Mouse (Mus musculus): ENCODE measurements at regions not wholly inside any gene's neighbourhood (a gene's known extent, or its start where the extent isn't known, plus 50 kb on each side); places are given as distances from the start of the nearest gene placed in this dataset.
"Not testable (repeated sequence)": the region's sequence is repeated elsewhere in the genome, so short reads cannot be mapped to it uniquely, and the experiment has no call there.

- no peak overlapping the region for H3K27ac ChIP-seq
- no peaks in the 10 kb centered on the region for H3K4me1 ChIP-seq (replicated peaks; ENCODE audit: control insufficient read depth in 2 of 2, insufficient read depth in 2 of 2, low read length in 1 of 2)
- H3K4me2 ChIP-seq (ENCODE audit: low read depth), result no peak overlapping the region
- H3K9me3 ChIP-seq (ENCODE audit: control insufficient read depth, low read length), result peaks cover 2% of the 10 kb centered on the region
- WGBS (ENCODE audit: insufficient replicate concordance), result 43% methylated on average over 4 of the region's 4 CpGs
- ATAC-seq (ENCODE audit: insufficient read depth) (no peak), DNase-seq (ENCODE audit: low read depth in 3 of 3, low spot score in 3 of 3) (no peak)
- H3K9ac ChIP-seq (replicated peaks), result no peak overlapping the region
- no peaks in the 10 kb centered on the region for H3K27me3 ChIP-seq (ENCODE audit: control insufficient read depth, insufficient read depth, low read length)
- no peak overlapping the region for H3K4me3 ChIP-seq (ENCODE audit: insufficient read depth in 1 of 2, low read depth in 2 of 2, low read length in 2 of 2)
- no peak for TF ChIP-seq CTCF (IDR thresholded peaks at IDR 0.05; ENCODE audit: low read depth)
- no peak for TF ChIP-seq EP300 (IDR thresholded peaks at IDR 0.05; ENCODE audit: low read depth)
- H3K36me3 ChIP-seq (replicated peaks; ENCODE audit: control insufficient read depth, insufficient read depth, low read depth), result no peaks in the 10 kb centered on the region
These were observed 105.5 kb upstream of the Ubl3 start for GRCm38 (mm10) chr5:148657936-148658640.

GRCm38 (mm10) chr5:148652525-148653243 lies 100.1 kb upstream of the Ubl3 start:
- Histone ChIP-seq H3K36me3 (replicated peaks; ENCODE audit: control insufficient read depth, insufficient read depth, low read depth) (no peaks in the 10 kb centered on the region), H3K4me2 (ENCODE audit: low read depth) (no peak overlapping the region), H3K9ac (replicated peaks) (no peak overlapping the region), H3K27me3 (ENCODE audit: control insufficient read depth, insufficient read depth, low read length) (no peaks in the 10 kb centered on the region), H3K4me1 (replicated peaks; ENCODE audit: control insufficient read depth in 2 of 2, insufficient read depth in 2 of 2, low read length in 1 of 2) (no peaks in the 10 kb centered on the region), H3K4me3 (ENCODE audit: insufficient read depth in 1 of 2, low read depth in 2 of 2, low read length in 2 of 2) (no peak overlapping the region), H3K27ac (no peak overlapping the region), H3K9me3 (ENCODE audit: control insufficient read depth, low read length) (no peaks in the 10 kb centered on the region)
- WGBS (ENCODE audit: insufficient replicate concordance), result 26% methylated on average over 7 of the region's 7 CpGs
- TF ChIP-seq CTCF (IDR thresholded peaks at IDR 0.05; ENCODE audit: low read depth), result no peak
- TF ChIP-seq EP300 (IDR thresholded peaks at IDR 0.05; ENCODE audit: low read depth), result no peak
- no peak for ATAC-seq (ENCODE audit: insufficient read depth)
- peak in 1 of 3 experiments; percentile 19 for DNase-seq (ENCODE audit: low read depth in 3 of 3, low spot score in 3 of 3)

- TF ChIP-seq CTCF (IDR thresholded peaks at IDR 0.05; ENCODE audit: low read depth) (no peak), EP300 (IDR thresholded peaks at IDR 0.05; ENCODE audit: low read depth) (no peak)
- Histone ChIP-seq H3K9ac (replicated peaks) (no peak overlapping the region), H3K9me3 (ENCODE audit: control insufficient read depth, low read length) (no peaks in the 10 kb centered on the region), H3K4me1 (replicated peaks; ENCODE audit: control insufficient read depth in 2 of 2, insufficient read depth in 2 of 2, low read length in 1 of 2) (no peaks in the 10 kb centered on the region), H3K36me3 (replicated peaks; ENCODE audit: control insufficient read depth, insufficient read depth, low read depth) (no peaks in the 10 kb centered on the region), H3K4me3 (ENCODE audit: insufficient read depth in 1 of 2, low read depth in 2 of 2, low read length in 2 of 2) (no peak overlapping the region), H3K4me2 (ENCODE audit: low read depth) (no peak overlapping the region), H3K27me3 (ENCODE audit: control insufficient read depth, insufficient read depth, low read length) (no peaks in the 10 kb centered on the region), H3K27ac (no peak overlapping the region)
- ATAC-seq (ENCODE audit: insufficient read depth), result no peak
- no peak for DNase-seq (ENCODE audit: low read depth in 3 of 3, low spot score in 3 of 3)
- 53% methylated on average over 4 of the region's 4 CpGs for WGBS (ENCODE audit: insufficient replicate concordance)
These were observed 99.1 kb upstream of the Ubl3 start for GRCm38 (mm10) chr5:148651736-148652135.

- not testable (repeated sequence) for H3K27ac ChIP-seq; H3K27me3 ChIP-seq (ENCODE audit: control insufficient read depth, insufficient read depth, low read length); H3K9ac ChIP-seq (replicated peaks); H3K4me2 ChIP-seq (ENCODE audit: low read depth); ATAC-seq (ENCODE audit: insufficient read depth); DNase-seq (ENCODE audit: low read depth in 3 of 3, low spot score in 3 of 3); H3K4me3 ChIP-seq (ENCODE audit: insufficient read depth in 1 of 2, low read depth in 2 of 2, low read length in 2 of 2); H3K9me3 ChIP-seq (ENCODE audit: control insufficient read depth, low read length); H3K4me1 ChIP-seq (replicated peaks; ENCODE audit: control insufficient read depth in 2 of 2, insufficient read depth in 2 of 2, low read length in 1 of 2); H3K36me3 ChIP-seq (replicated peaks; ENCODE audit: control insufficient read depth, insufficient read depth, low read depth)
- WGBS (ENCODE audit: insufficient replicate concordance), result 74% methylated on average over 7 of the region's 7 CpGs
These were observed 97.0 kb upstream of the Ubl3 start for GRCm38 (mm10) chr5:148649573-148649972.

GRCm38 (mm10) chr5:148649123-148649522 lies 96.5 kb upstream of the Ubl3 start:
- TF ChIP-seq CTCF (IDR thresholded peaks at IDR 0.05; ENCODE audit: low read depth), result no peak
- TF ChIP-seq EP300 (IDR thresholded peaks at IDR 0.05; ENCODE audit: low read depth), result no peak

More at GRCm38 (mm10) chr5:148649123-148649522, 96.5 kb upstream of the Ubl3 start:
- no peak overlapping the region for H3K27ac ChIP-seq
- no peaks in the 10 kb centered on the region for H3K27me3 ChIP-seq (ENCODE audit: control insufficient read depth, insufficient read depth, low read length)
- no peak for ATAC-seq (ENCODE audit: insufficient read depth)
- no peak for DNase-seq (ENCODE audit: low read depth in 3 of 3, low spot score in 3 of 3)
- no peaks in the 10 kb centered on the region for H3K4me1 ChIP-seq (replicated peaks; ENCODE audit: control insufficient read depth in 2 of 2, insufficient read depth in 2 of 2, low read length in 1 of 2)
- no peak overlapping the region for H3K4me2 ChIP-seq (ENCODE audit: low read depth)
- H3K9me3 ChIP-seq (ENCODE audit: control insufficient read depth, low read length), result no peaks in the 10 kb centered on the region
- H3K36me3 ChIP-seq (replicated peaks; ENCODE audit: control insufficient read depth, insufficient read depth, low read depth), result no peaks in the 10 kb centered on the region
- no peak overlapping the region for H3K4me3 ChIP-seq (ENCODE audit: insufficient read depth in 1 of 2, low read depth in 2 of 2, low read length in 2 of 2)
- H3K9ac ChIP-seq (replicated peaks), result no peak overlapping the region
- 65% methylated on average over 9 of the region's 9 CpGs for WGBS (ENCODE audit: insufficient replicate concordance)

All from liver, embryonic 14.5 days (tissue).